Mouse (Mus musculus) lung, embryonic 14.5 days (tissue): Measurements from ENCODE around the gene Rpl3l. TPM values are rescaled to one million over a fixed set of nuclear protein-coding genes. Genes with fewer than 3 reads are reported as not detected.
A peak's percentile ranks its signal among the peaks of the same experiment; 100 is the strongest.

Source experiments
- ATAC-seq: fragments of 200-750 bp; cut with Nextera tagmentation; 2 replicates; pipeline ENCODE4 v1.8.0; 2017; ENCODE audit warnings: mild to moderate bottlenecking, moderate TSS enrichment, moderate library complexity; ENCODE audit not compliant: insufficient read depth
- DNase-seq: peaks from one replicate; pipeline ENCODE4 v3.0.0-alpha.2; 2015
- H3K27ac ChIP-seq: fragments of 300-500 bp; sonication (generic); 2 replicates; pipeline ENCODE4 v1.5.1; 2014; ENCODE audit warnings: low read depth, mild to moderate bottlenecking, moderate library complexity
- H3K27me3 ChIP-seq: fragments of 300-500 bp; sonication (generic); 2 replicates; pipeline ENCODE4 v1.6.1; 2014; ENCODE audit warnings: low read length, control low read depth; ENCODE audit not compliant: insufficient read depth
- H3K36me3 ChIP-seq: fragments of 300-500 bp; sonication (generic); 2 replicates; pipeline ENCODE4 v1.6.1; 2014; ENCODE audit warnings: control low read depth; ENCODE audit not compliant: insufficient read depth
- H3K4me1 ChIP-seq: fragments of 300-500 bp; sonication (generic); 2 replicates; pipeline ENCODE4 v1.6.1; 2014; ENCODE audit warnings: antibody characterized with exemption, control low read depth; ENCODE audit not compliant: insufficient read depth
- H3K4me2 ChIP-seq: fragments of 300-500 bp; sonication (generic); 2 replicates; pipeline ENCODE4 v1.6.1; 2014; ENCODE audit warnings: mild to moderate bottlenecking
- H3K4me3 ChIP-seq: fragments of 300-500 bp; sonication (generic); 2 replicates; pipeline ENCODE4 v1.5.1; 2014; ENCODE audit warnings: low read depth, low read length
- H3K9ac ChIP-seq: fragments of 300-500 bp; sonication (generic); 2 replicates; pipeline ENCODE4 v1.6.1; 2014
- H3K9me3 ChIP-seq: fragments of 300-500 bp; sonication (generic); 2 replicates; pipeline ENCODE4 v1.6.1; 2016; ENCODE audit warnings: low read depth, low read length, control low read depth
- CTCF ChIP-seq: IDR thresholded peaks from 2 replicates; pipeline ENCODE4 v1.5.1; 2016; ENCODE audit warnings: antibody characterized with exemption, low read depth
- WGBS: fragments of 180-500 bp; shearing (Covaris S2); extraction: QIAGEN DNeasy Blood & Tissue Kit; methylation state at CpG from one replicate; pipeline ENCODE4 v1.1.7; 2014; 5-methylcytosine and 5-hydroxymethylcytosine counted together
- polyA plus RNA-seq: library from polyadenylated mRNA; unstranded; fragments of >200 nt; fragmentation: Nextera tagmentation; extraction: Ambion mirVana; gene quantifications from 2 replicates; pipeline ENCODE4 v1.2.1, GENCODE M21; 2014

Rpl3l gene
- polyA plus RNA-seq, 1 experiment from 2014 or later: not detected

GRCm38 (mm10) chr17:24742307-24742706 is 14.7 kb downstream of the Rpl3l start:
- no peak for ATAC-seq
- TF ChIP-seq CTCF: no peak
- DNase-seq: no peak
- H3K27ac ChIP-seq: no peak overlapping the region
- H3K9ac ChIP-seq: no peak overlapping the region; the same call in 1 of the 2 replicates
- peaks cover 12% of the 10 kb centered on the region; the same call in 1 of the 2 replicates for H3K36me3 ChIP-seq
- H3K9me3 ChIP-seq: no peaks in the 10 kb centered on the region
- H3K4me1 ChIP-seq: peaks cover 2% of the 10 kb centered on the region; the same call in 1 of the 2 replicates
- 76% methylated on average over 8 of the region's 8 CpGs for WGBS
- H3K4me2 ChIP-seq: no peak overlapping the region
- no peak overlapping the region for H3K4me3 ChIP-seq
- no peaks in the 10 kb centered on the region for H3K27me3 ChIP-seq

- no peaks in the 10 kb centered on the region for H3K9me3 ChIP-seq
- DNase-seq: no peak
- H3K36me3 ChIP-seq: peaks cover 12% of the 10 kb centered on the region; the same call in 1 of the 2 replicates
- no peak overlapping the region for H3K4me3 ChIP-seq
- ATAC-seq: no peak
- no peaks in the 10 kb centered on the region for H3K4me1 ChIP-seq
- no peak for TF ChIP-seq CTCF
- no peak overlapping the region for H3K4me2 ChIP-seq
- H3K27me3 ChIP-seq: no peaks in the 10 kb centered on the region
- WGBS: 72% methylated on average over 5 of the region's 5 CpGs
- H3K27ac ChIP-seq: no peak overlapping the region
- H3K9ac ChIP-seq: no peak overlapping the region
Measured at GRCm38 (mm10) chr17:24743896-24744295, 16.3 kb downstream of the Rpl3l start.

- Histone ChIP-seq H3K9ac (no peak overlapping the region), H3K4me2 (no peak overlapping the region), H3K9me3 (no peaks in the 10 kb centered on the region), H3K36me3 (peaks cover 12% of the 10 kb centered on the region; the same call in 1 of the 2 replicates), H3K4me1 (no peaks in the 10 kb centered on the region), H3K27me3 (no peaks in the 10 kb centered on the region), H3K27ac (no peak overlapping the region), H3K4me3 (no peak overlapping the region)
- no peak for DNase-seq
- no peak for TF ChIP-seq CTCF
- WGBS: 78% methylated on average over 3 of the region's 3 CpGs
- no peak for ATAC-seq
Measured at GRCm38 (mm10) chr17:24744381-24744780, 16.8 kb downstream of the Rpl3l start.

GRCm38 (mm10) chr17:24745526-24746497 is 18.2 kb downstream of the Rpl3l start:
- DNase-seq (peak; percentile 98), ATAC-seq (peak; percentile 79)
- peaks cover 9% of the 10 kb centered on the region for H3K27me3 ChIP-seq
- no peak overlapping the region for H3K9ac ChIP-seq
- H3K4me3 ChIP-seq: no peak overlapping the region
- H3K4me2 ChIP-seq: no peak overlapping the region
- no peaks in the 10 kb centered on the region for H3K9me3 ChIP-seq
- H3K27ac ChIP-seq: no peak overlapping the region
- peaks cover 12% of the 10 kb centered on the region; the same call in 1 of the 2 replicates for H3K36me3 ChIP-seq
- TF ChIP-seq CTCF: peak; percentile 93
- 18% methylated on average over 7 of the region's 7 CpGs for WGBS
- H3K4me1 ChIP-seq: no peaks in the 10 kb centered on the region

GRCm38 (mm10) chr17:24746986-24747385 is 19.4 kb downstream of the Rpl3l start:
- 43% methylated on average over 4 of the region's 4 CpGs for WGBS
- H3K9me3 ChIP-seq: no peaks in the 10 kb centered on the region
- TF ChIP-seq CTCF: no peak
- no peak overlapping the region for H3K4me2 ChIP-seq
- H3K36me3 ChIP-seq: peaks cover 8% of the 10 kb centered on the region; the same call in 1 of the 2 replicates
- H3K9ac ChIP-seq: no peak overlapping the region; the same call in 1 of the 2 replicates
- H3K27ac ChIP-seq: no peak overlapping the region
- H3K4me1 ChIP-seq: no peaks in the 10 kb centered on the region
- H3K27me3 ChIP-seq: peaks cover 20% of the 10 kb centered on the region
- no peak overlapping the region for H3K4me3 ChIP-seq
- ATAC-seq: no peak
- DNase-seq: no peak

GRCm38 (mm10) chr17:24751528-24751927 is 23.9 kb downstream of the Rpl3l start:
- Histone ChIP-seq H3K36me3 (no peaks in the 10 kb centered on the region), H3K9ac (no peak overlapping the region)

More at GRCm38 (mm10) chr17:24751528-24751927, 23.9 kb downstream of the Rpl3l start:
- H3K4me2 ChIP-seq: no peak overlapping the region
- H3K4me3 ChIP-seq: no peak overlapping the region
- peaks cover 56% of the 10 kb centered on the region for H3K27me3 ChIP-seq
- H3K27ac ChIP-seq: no peak overlapping the region
- H3K4me1 ChIP-seq: 0 out of 2 replicates have a peak, but pooled peaks cover 3% of the 10 kb centered on the region
- WGBS: 14% methylated on average over 4 of the region's 4 CpGs
- no peak for DNase-seq
- no peaks in the 10 kb centered on the region for H3K9me3 ChIP-seq
- no peak for ATAC-seq
- TF ChIP-seq CTCF: no peak
